Mouse (Mus musculus): ENCODE measurements around the gene Cyp2a4. TPM values are rescaled to one million over a fixed set of nuclear protein-coding genes. Genes with fewer than 3 reads are reported as not detected.
"Not testable (repeated sequence)": the region's sequence is repeated elsewhere in the genome, so short reads cannot be mapped to it uniquely, and the experiment has no call there.

Cyp2a4 gene
- polyA plus RNA-seq, 1 experiment from 2014 or later = not detected

- ATAC-seq (ENCODE audit: insufficient number of reproducible peaks, insufficient read depth, low FRiP score, low read depth); H3K4me3 ChIP-seq (ENCODE audit: low read depth, low read length); H3K4me1 ChIP-seq (ENCODE audit: control insufficient read depth, insufficient read depth, low read length); H3K27me3 ChIP-seq (ENCODE audit: control insufficient read depth, insufficient read depth, low read length); H3K9ac ChIP-seq (replicated peaks; ENCODE audit: low read depth, low read length); H3K36me3 ChIP-seq (ENCODE audit: control insufficient read depth, insufficient read depth, low read length); H3K9me3 ChIP-seq (ENCODE audit: control insufficient read depth, low read depth, low read length); H3K27ac ChIP-seq (ENCODE audit: low read length); H3K4me2 ChIP-seq (replicated peaks; ENCODE audit: low read depth, low read length): not testable (repeated sequence)
- 68% methylated on average over 5 of the region's 6 CpGs for WGBS
Measured at GRCm38 (mm10) chr7:26356719-26357118, 49.8 kb downstream of the Cyp2a4 start.

Other genes starting within 250 kb of the Cyp2a4 start
- gene Cyp2b13, start 245.7 kb upstream of the Cyp2a4 start, polyA plus RNA-seq (2014; fragmentation: Nextera tagmentation; extraction: Ambion mirVana) = not detected in 2 replicates
- gene Cyp2b9, start 133.8 kb upstream of the Cyp2a4 start, polyA plus RNA-seq (2014; fragmentation: Nextera tagmentation; extraction: Ambion mirVana) = not detected in 2 replicates
- not detected in 2 replicates for gene Vmn1r184, start 46.8 kb upstream of the Cyp2a4 start, polyA plus RNA-seq (2014; fragmentation: Nextera tagmentation; extraction: Ambion mirVana)
- not detected in 2 replicates for gene Nlrp9c, start 96.5 kb downstream of the Cyp2a4 start, polyA plus RNA-seq (2014; fragmentation: Nextera tagmentation; extraction: Ambion mirVana)
- gene Nlrp4a, start 127.9 kb downstream of the Cyp2a4 start, polyA plus RNA-seq (2014; fragmentation: Nextera tagmentation; extraction: Ambion mirVana) = not detected in 2 replicates
- gene Nlrp9a, start 227.9 kb downstream of the Cyp2a4 start, polyA plus RNA-seq (2014; fragmentation: Nextera tagmentation; extraction: Ambion mirVana) = not detected in 2 replicates